Mouse (Mus musculus) ovary, postnatal 10 days (tissue): ENCODE measurements around the gene Jade2.
"Not testable (repeated sequence)": the region's sequence is repeated elsewhere in the genome, so short reads cannot be mapped to it uniquely, and the experiment has no call there.

Experiments
- DNase-seq: peaks from one replicate; pipeline ENCODE4 v3.0.0; 2022; ENCODE audit warnings: low spot score

Gene Jade2

GRCm38 (mm10) chr11:51789735-51790134 lies 67.7 kb downstream of the Jade2 start:
- not testable (repeated sequence) for DNase-seq

GRCm38 (mm10) chr11:51785926-51786325 lies 71.5 kb downstream of the Jade2 start:
- DNase-seq: no peak

GRCm38 (mm10) chr11:51782721-51783120 lies 74.7 kb downstream of the Jade2 start:
- DNase-seq: no peak

- DNase-seq: no peak
Observed at GRCm38 (mm10) chr11:51780773-51781267, 76.6 kb downstream of the Jade2 start.

GRCm38 (mm10) chr11:51777478-51777877 lies 80.0 kb downstream of the Jade2 start:
- no peak for DNase-seq

- DNase-seq: no peak
Observed at GRCm38 (mm10) chr11:51775507-51775906, 81.9 kb downstream of the Jade2 start.

- no peak for DNase-seq
Observed at GRCm38 (mm10) chr11:51768296-51768695, 89.2 kb downstream of the Jade2 start.

- no peak for DNase-seq
Observed at GRCm38 (mm10) chr11:51767579-51768220, 89.8 kb downstream of the Jade2 start.

- DNase-seq: no peak
Observed at GRCm38 (mm10) chr11:51764816-51765215, 92.6 kb downstream of the Jade2 start.

GRCm38 (mm10) chr11:51763955-51764354 lies 93.5 kb downstream of the Jade2 start:
- no peak for DNase-seq
